In the genomic region with DNA sequence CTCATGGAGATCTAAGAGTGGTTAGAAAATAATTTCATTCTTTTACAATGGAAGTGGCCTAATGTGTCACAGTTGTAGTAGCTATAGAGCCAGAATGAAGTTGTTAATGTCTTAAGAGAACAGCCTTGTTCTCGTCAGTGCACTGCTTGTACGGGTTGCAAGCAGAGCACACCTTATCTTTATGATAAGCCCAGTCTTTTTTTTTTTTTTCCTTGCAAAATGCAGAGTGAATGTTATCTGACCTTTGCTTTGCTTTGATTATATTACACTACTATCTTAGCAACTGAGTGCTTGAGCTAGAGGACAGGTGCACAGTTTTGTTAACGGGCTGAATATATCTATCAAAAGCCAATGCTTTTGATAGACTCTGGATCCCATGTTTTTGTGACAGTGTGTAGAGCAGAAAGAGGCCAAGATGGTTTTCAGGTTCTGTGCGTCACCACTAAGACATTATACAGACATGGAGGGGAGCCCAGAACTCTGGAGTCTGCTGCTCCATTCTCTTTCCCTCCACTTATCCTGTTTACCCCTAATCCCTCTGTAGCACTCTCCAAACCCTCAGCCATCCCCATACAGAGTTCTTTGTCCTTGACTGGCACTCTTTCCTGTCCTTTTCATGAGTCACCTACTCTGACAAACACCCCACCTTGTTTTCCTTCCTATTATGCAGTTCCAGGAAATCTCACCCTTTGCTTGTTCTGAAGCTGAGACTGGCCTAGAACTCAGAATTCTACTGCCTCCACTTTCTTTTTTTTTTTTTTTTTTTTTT, we compare ENCODE assay signal across 30 mouse cellular contexts. TPM values are rescaled to one million over a fixed set of nuclear protein-coding genes. Genes with fewer than 3 reads are reported as not detected.
A peak's percentile ranks its signal among the peaks of the same experiment; 100 is the strongest.
DNase-seq lines count a peak whose midpoint lies in the region; ATAC-seq and TF ChIP-seq lines count a peak whose summit lies in the region.
"Had no signal": no experiment of that assay in that cellular context is flagged by ENCODE, and none has a peak within 500 bp of the region (broad histone marks: within the 10 kb centered on the region; RNA-seq: fewer than 3 reads in every experiment).

No protein-coding gene starts in this region.

- no peak for TF ChIP-seq POLR2A in small intestine, adult 2 months (IDR thresholded peaks at IDR 0.05; ENCODE audit: low read depth, low read length)

- intact Hi-C loops in left cerebral cortex, postnatal 25 days (cut with DNase I): loop anchor here (5.0 kb wide), 4 partner anchors 32 to 167 kb away; partner anchors contain the start of gene Ell2

- no peak overlapping the region for H3K9ac ChIP-seq in intestine, embryonic 16.5 days (ENCODE audit: low read depth, low read length)
- H3K9ac ChIP-seq in neural tube, embryonic 15.5 days (replicated peaks): no peak overlapping the region
- H3K9ac ChIP-seq: embryonic facial prominence, embryonic 12.5 days; heart, embryonic 15.5 days; hindbrain, embryonic 13.5 days; liver, embryonic 14.5 days; lung, embryonic 14.5 days; midbrain, embryonic 12.5 days; neural tube, embryonic 12.5 days had no signal

- peak; percentile 45; the same call in 1 of the 2 replicates for ATAC-seq in G1E (ENCODE audit: extremely low read depth, insufficient number of reproducible peaks, low FRiP score, poor library complexity, severe bottlenecking)
- peak; percentile 90 for ATAC-seq in intestine, embryonic 16.5 days
- no peak for ATAC-seq in neural tube, embryonic 15.5 days (ENCODE audit: low FRiP score)
- ATAC-seq: forebrain, embryonic 14.5 days; Patski had no signal

- peaks cover 5% of the 10 kb centered on the region for H3K36me3 ChIP-seq in G1E (replicated peaks)
- peaks cover 7% of the 10 kb centered on the region for H3K36me3 ChIP-seq in intestine, embryonic 16.5 days (ENCODE audit: control insufficient read depth, insufficient read depth, low read length)
- H3K36me3 ChIP-seq in small intestine, adult 2 months (ENCODE audit: control insufficient read depth, insufficient read depth, low read length): 0 out of 2 replicates have a peak, but pooled peaks cover 4% of the 10 kb centered on the region
- peaks cover 17% of the 10 kb centered on the region for H3K36me3 ChIP-seq in neural tube, embryonic 15.5 days

- peaks cover 16% of the 10 kb centered on the region for H3K4me1 ChIP-seq in G1E (ENCODE audit: insufficient read depth, low read depth, low read length)
- H3K4me1 ChIP-seq in intestine, embryonic 16.5 days (ENCODE audit: control insufficient read depth, insufficient read depth, low read length): no peaks in the 10 kb centered on the region
- peaks cover 19% of the 10 kb centered on the region for H3K4me1 ChIP-seq in small intestine, adult 2 months (ENCODE audit: control insufficient read depth, insufficient read depth, insufficient read length, low read length)
- H3K4me1 ChIP-seq in neural tube, embryonic 15.5 days: no peaks in the 10 kb centered on the region
- H3K4me1 ChIP-seq: embryonic facial prominence, embryonic 12.5 days; hindbrain, embryonic 13.5 days; midbrain, embryonic 12.5 days; neural tube, embryonic 12.5 days had no signal

- no peaks in the 10 kb centered on the region for H3K27me3 ChIP-seq in G1E (ENCODE audit: insufficient read depth, low read length)
- H3K27me3 ChIP-seq in intestine, embryonic 16.5 days (replicated peaks; ENCODE audit: control insufficient read depth, insufficient read depth, low read length): no peaks in the 10 kb centered on the region
- H3K27me3 ChIP-seq in small intestine, adult 2 months (ENCODE audit: control insufficient read depth, insufficient read depth, low read length): no peaks in the 10 kb centered on the region
- H3K27me3 ChIP-seq in neural tube, embryonic 15.5 days (replicated peaks): no peaks in the 10 kb centered on the region
- H3K27me3 ChIP-seq: embryonic facial prominence, embryonic 12.5 days; heart, embryonic 15.5 days; hindbrain, embryonic 13.5 days; midbrain, embryonic 12.5 days; neural tube, embryonic 12.5 days; Patski had no signal

- TF ChIP-seq CTCF in G1E (IDR thresholded peaks at IDR 0.05; ENCODE audit: low read depth, low read length): no peak
- TF ChIP-seq CTCF in small intestine, adult 2 months (IDR thresholded peaks at IDR 0.05; ENCODE audit: extremely low read depth, insufficient read length, insufficient replicate concordance, low read depth, low read length): no peak

- peak; percentile 20 for DNase-seq in 416B (ENCODE audit: low read depth)
- DNase-seq in G1E (ENCODE audit: low spot score): no peak
- no peak for DNase-seq in testis, postnatal 10 days (ENCODE audit: low spot score)
- no peak for DNase-seq in left cerebral cortex, postnatal 25 days (ENCODE audit: low spot score in 2 of 2)
- DNase-seq in ovary, postnatal 36 days (ENCODE audit: low spot score): no peak
- DNase-seq: adrenal gland, postnatal 25 days; B cell, adult 2 months; cerebellum, adult 8-10 months; cerebellum, postnatal 36 days; embryo, embryonic 11 days; gastrocnemius, postnatal 14 days; kidney, adult 2 months; kidney, postnatal 4 days; layer of hippocampus, postnatal 36 days; liver; lung, embryonic 14.5 days had no signal

- 64% methylated on average over 4 of the region's 4 CpGs for WGBS in intestine, embryonic 16.5 days
- 25% methylated on average over 4 of the region's 4 CpGs for WGBS in small intestine, adult 2 months
- 95% methylated on average over 4 of the region's 4 CpGs for WGBS in neural tube, embryonic 15.5 days

- no peak overlapping the region for H3K4me2 ChIP-seq in intestine, embryonic 16.5 days (ENCODE audit: low read depth, low read length)
- no peak overlapping the region for H3K4me2 ChIP-seq in neural tube, embryonic 15.5 days
- H3K4me2 ChIP-seq: embryonic facial prominence, embryonic 12.5 days; heart, embryonic 15.5 days; hindbrain, embryonic 13.5 days; lung, embryonic 14.5 days; midbrain, embryonic 12.5 days; neural tube, embryonic 12.5 days had no signal

- no peak overlapping the region for H3K4me3 ChIP-seq in G1E (ENCODE audit: low read depth, low read length)
- H3K4me3 ChIP-seq in intestine, embryonic 16.5 days (ENCODE audit: low read length): no peak overlapping the region
- H3K4me3 ChIP-seq in small intestine, adult 2 months (ENCODE audit: low read depth, low read length): no peak overlapping the region
- H3K4me3 ChIP-seq in neural tube, embryonic 15.5 days (replicated peaks): no peak overlapping the region
- H3K4me3 ChIP-seq: embryonic facial prominence, embryonic 12.5 days; heart, embryonic 10.5 days; heart, embryonic 15.5 days; hindbrain, embryonic 13.5 days; midbrain, embryonic 12.5 days; myocyte; neural tube, embryonic 12.5 days had no signal

- H3K9me3 ChIP-seq in G1E (replicated peaks): no peaks in the 10 kb centered on the region
- H3K9me3 ChIP-seq in intestine, embryonic 16.5 days (ENCODE audit: control insufficient read depth, low read length): no peaks in the 10 kb centered on the region
- no peaks in the 10 kb centered on the region for H3K9me3 ChIP-seq in neural tube, embryonic 15.5 days (replicated peaks)
- H3K9me3 ChIP-seq: embryonic facial prominence, embryonic 12.5 days; heart, embryonic 10.5 days; heart, embryonic 15.5 days; hindbrain, embryonic 13.5 days; midbrain, embryonic 12.5 days; neural tube, embryonic 12.5 days had no signal

- H3K27ac ChIP-seq in intestine, embryonic 16.5 days (ENCODE audit: low read length): no peak overlapping the region
- peak overlapping the region; percentile 84 for H3K27ac ChIP-seq in small intestine, adult 2 months (ENCODE audit: insufficient read depth, low read depth, low read length)
- no peak overlapping the region for H3K27ac ChIP-seq in neural tube, embryonic 15.5 days (replicated peaks)
- H3K27ac ChIP-seq: embryonic facial prominence, embryonic 12.5 days; heart, embryonic 10.5 days; heart, embryonic 15.5 days; hindbrain, embryonic 13.5 days; kidney, postnatal 0 days; liver, embryonic 14.5 days; midbrain, embryonic 12.5 days; neural tube, embryonic 12.5 days had no signal

RNA-seq across cellular contexts. Expression of gene Glrx, which starts 35.1 kb away (rescaled TPM):
- total RNA-seq in G1E (2014; fragmentation: Nextera tagmentation) (82.2 and 89.2 TPM in 2 replicates), G1E (2017) (40.9 and 45.4 TPM in 2 replicates)
- polyA plus RNA-seq in G1E (2012): 3.1 and 3.7 TPM in 2 replicates
- 210 and 253 TPM in 2 replicates for polyA plus RNA-seq in intestine, embryonic 16.5 days (2015; fragmentation: Nextera tagmentation; extraction: Ambion mirVana)
- polyA plus RNA-seq in small intestine, adult 2 months (2012; rRNA removed): 63.7 and 205 TPM in 2 replicates
- polyA plus RNA-seq in neural tube, embryonic 15.5 days (2015; fragmentation: Nextera tagmentation; extraction: Ambion mirVana): 86.1 and 87.0 TPM in 2 replicates
- 10 to 100 TPM; 52.4 to 52.6 TPM for total RNA-seq in left cerebral cortex, postnatal 25 days (2021)

Comparison
In these comparisons a context has a peak if more than half of its experiments do, and no peak if none do; other contexts are left out.
1. RNA of gene Glrx, which starts 35.1 kb away (polyA plus RNA-seq): 210 to 253 TPM in intestine, embryonic 16.5 days, 63.7 to 205 TPM in small intestine, adult 2 months and 86.1 to 87.0 TPM in neural tube, embryonic 15.5 days; 3.1 to 3.7 TPM in G1E; every median in the first group is over 10 times any median in the second.